Mouse (Mus musculus) frontal cortex, adult (tissue): Measurements from ENCODE around the gene Cmtm2a.
A peak's percentile ranks its signal among the peaks of the same experiment; 100 is the strongest.
"Not testable (repeated sequence)": the region's sequence is repeated elsewhere in the genome, so short reads cannot be mapped to it uniquely, and the experiment has no call there.

ENCODE experiments used
- ATAC-seq: cut with Nextera tagmentation; 2 replicates; pipeline ENCODE4 v1.9.2; 2017; ENCODE audit warnings: mild to moderate bottlenecking, moderate library complexity, mixed read lengths; ENCODE audit not compliant: low TSS enrichment

Cmtm2a gene

DNA sequence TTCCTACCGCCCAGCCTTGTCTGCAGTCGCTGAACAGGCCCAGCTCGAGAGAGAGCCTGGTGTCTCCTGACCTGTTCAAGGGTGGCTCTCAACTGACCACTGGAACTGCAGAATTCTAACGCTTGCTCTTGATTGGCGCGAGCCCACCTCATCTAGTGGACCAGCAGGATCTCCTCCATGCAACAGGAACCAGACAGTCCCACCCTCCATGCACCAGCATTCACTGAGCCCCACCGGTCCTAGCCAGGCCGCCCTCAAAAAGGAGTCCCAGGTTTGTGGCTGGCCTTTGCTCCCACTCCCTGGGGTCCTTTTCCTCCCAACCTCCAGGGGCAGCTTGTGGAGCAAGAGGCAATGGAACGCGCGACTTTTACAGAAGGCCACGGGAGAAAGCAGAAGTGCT is at the start of gene Cmtm2a:
Gene Cmtm2a (minus strand): TSS at position 101 of the 400 bp plus-strand sequence.
- not testable (repeated sequence) for ATAC-seq

DNA sequence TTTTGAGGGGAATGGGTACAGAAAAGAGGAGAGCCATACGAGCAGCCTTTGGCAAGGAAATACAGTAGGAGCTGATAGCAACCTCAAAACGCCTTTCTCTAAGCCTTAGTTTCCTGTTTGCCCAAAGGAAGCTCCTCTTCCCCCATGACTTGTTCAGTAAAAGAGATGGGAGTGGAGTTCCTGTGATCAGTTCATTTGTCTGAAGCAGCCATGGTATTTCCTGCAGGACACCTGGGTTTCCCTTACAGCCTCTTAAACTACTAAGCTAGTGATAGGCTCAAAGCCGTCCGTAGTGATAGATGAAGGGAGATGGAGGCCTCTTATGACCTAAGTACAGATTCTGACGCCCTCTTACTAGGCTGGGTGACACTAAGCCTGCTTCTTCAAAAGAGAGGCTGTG is 49.4 kb upstream of the Cmtm2a start:
- no peak for ATAC-seq

DNA sequence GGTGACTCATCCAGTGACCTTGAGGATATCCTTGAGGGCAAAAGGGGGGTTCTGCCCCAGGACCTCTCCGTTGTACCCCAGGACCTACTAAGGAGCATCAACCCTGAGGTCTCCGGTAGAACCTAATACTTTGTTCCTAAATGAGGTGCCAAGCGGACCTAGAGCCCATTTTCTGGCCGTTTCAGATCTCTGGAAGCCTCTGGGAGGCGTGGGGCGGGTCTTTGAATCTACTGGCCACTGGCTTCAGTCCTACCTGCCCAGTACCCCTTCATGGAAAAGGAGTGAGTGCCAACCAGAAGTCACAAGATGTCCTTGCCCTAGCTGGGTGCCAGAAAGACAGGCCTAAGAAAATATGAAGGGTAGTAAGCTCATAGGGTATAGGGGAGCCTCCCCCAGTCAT is 48.7 kb upstream of the Cmtm2a start:
- ATAC-seq: no peak

DNA sequence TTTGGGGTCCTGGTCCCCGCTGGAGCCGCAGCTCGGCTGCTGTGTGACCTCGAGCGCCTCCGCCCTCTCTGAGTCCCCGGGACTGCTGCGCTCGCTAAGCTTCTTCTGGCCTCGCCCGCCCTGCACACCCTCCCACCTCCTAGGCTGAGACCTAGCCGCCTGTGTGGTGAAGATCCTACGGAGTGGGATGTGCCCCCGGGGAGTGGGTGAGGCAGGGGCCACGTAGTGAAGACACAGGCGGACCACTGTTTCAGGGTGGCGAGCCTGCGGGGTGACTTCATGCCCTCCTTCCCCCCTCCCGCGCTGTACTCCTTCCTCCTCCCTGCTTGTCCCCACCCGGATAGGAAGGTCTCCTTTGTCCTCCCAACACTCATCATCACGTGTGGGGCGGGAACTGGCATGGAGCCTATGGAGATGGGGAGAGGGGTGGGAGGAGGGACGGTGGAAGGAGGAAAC is 48.2 kb upstream of the Cmtm2a start:
- peak; percentile 29; the same call in 1 of the 2 replicates for ATAC-seq

DNA sequence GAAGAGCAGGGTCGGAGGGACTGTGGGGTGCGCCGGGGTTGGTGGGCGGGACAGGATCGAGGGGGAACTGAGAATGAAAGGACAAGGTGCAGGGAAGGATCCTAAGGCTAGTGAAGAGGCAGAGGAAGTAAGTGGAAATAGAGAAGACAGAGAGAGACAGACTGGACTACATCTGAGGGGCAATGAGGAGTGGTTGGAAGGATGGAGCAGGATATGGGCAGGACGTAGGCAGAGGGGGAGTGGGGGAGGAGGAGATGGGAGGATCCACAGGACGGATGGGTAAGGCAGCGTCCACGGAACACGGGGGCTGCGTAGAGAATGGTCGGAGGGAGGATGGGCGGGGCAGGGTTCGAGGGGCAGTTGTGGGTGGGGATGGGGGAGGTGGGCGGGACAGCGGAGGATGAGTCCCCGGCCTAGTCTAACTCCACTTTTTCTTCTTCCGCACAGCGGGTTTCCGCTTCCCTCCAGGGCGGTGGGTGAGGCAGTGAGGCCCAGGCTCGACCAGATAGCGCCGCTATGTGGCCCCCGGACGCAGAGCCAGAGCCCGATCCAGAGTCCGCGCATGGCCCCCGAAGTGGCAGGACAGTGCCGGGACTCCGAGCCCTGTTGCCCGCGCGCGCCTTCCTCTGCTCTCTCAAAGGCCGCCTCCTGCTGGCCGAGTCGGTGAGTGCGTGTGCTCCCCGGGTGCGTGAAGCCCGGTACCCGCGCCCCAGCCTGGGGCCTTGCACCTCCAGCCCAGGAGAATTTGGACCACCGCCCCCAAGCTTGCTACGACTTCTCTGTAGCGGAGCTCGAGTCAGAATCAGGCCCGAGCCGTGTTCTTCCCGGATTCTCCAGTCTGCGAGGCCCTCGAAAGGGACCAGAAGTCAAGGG is 47.5 kb upstream of the Cmtm2a start:
- ATAC-seq: peak; percentile 53

DNA sequence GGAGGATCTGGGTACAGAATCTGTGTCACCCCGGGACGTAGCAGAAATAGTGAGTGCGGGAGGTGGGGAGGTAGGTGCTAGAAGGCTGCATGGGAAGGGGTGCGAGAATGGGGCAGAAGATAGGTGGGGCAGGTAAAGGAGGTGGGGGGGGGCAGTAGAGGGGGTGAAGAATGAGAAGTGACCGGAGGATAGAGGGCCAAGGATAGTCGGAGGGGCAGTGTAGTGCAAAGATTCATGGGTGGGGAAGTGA is 46.9 kb upstream of the Cmtm2a start:
- no peak for ATAC-seq

DNA sequence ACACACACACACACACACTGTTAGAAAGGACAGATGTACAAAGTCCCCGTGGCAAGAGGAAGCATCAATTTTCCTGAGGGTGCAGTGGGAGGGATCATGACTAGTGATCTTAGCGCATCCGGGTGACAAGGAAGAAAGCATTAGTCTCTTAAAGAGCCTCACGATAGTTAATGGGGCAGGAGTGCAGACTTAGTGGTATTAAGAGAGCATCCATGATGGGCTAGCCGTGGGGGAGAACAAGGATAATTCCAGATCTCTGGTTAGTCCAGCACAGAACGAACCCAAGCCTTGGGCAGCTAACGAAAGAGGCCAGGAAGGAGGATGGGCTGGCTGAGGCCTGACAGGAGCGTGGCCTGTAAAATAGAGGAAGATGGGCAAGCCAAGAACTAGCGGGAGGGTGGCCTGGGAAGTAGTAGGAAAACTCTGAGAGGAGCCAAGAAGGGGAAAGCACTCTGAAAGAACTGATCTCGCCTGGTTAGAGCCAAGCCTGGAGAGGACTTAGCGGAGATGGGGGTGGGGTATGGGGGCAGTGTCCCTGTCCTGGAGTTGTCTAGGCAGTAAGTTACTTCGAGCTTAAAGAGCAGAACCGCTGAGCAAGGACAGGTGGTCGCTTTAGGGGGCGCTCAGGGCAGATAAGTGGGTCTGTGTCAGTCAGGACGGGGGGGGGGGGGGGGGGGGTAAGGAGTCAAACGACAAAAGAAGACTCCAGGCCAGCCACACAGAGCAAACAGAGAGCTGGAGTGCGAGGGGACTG is 46.4 kb upstream of the Cmtm2a start, which contains the start of gene Cmtm3:
Gene Cmtm3 (plus strand): TSS at position 182 of the 754 bp plus-strand sequence.
- peak; percentile 5; the same call in 1 of the 2 replicates for ATAC-seq

DNA sequence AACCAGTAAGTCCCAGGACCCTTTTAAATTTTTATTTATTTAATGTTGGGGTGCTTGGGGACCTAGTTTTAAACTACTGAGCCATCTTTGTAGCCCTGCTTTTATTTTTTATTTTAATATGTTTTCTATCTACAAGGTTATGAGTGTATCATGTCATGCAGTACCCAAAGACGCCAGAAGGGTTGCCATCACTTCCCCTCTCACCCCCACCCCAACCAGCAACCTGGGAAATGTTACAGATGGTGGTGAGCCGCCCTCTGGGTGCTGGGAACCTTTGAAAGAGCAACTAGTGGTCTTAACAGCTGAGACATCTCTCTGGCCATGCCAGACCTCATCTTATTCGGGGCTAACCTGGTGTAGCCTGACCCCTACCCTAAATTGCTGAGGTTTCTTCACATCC is 44.9 kb upstream of the Cmtm2a start:
- no peak for ATAC-seq

DNA sequence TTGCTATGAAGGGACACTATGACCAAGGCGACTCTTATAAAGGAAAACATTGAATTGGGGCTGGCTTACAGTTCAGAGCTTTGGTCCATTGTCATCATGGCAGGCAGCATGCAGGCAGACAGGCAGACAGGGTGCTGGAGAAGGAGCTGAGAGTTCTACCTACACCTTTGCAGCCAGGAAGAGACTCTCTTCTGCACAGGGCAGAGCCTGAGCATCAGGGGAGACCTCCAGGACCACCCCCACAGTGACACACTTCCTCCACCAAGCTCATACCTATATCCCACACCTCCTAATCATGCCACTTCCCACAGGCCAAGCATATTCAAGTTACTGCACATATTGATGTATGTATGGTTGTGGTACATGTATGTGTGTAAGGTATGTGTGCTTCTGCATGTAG is 43.8 kb upstream of the Cmtm2a start:
- no peak for ATAC-seq

DNA sequence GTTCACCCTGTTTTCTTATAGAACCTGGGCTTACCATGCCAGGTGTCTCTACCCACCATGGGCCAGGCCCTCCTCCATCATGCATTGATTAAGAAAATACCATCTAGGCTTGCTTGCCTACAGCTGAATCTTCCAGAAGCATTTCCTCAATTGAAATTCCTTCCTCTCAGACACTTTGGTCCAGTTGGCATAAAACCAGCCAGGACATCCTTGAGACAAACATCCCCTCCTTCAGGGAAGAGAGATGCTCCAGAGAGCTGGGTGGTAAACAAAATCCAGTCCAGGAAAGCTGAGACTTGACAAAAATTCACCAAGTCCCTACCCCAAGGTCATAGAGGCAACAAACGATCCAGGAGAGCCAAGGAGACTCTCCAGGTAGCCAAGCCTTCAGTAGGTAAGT is 41.2 kb upstream of the Cmtm2a start:
- no peak for ATAC-seq

DNA sequence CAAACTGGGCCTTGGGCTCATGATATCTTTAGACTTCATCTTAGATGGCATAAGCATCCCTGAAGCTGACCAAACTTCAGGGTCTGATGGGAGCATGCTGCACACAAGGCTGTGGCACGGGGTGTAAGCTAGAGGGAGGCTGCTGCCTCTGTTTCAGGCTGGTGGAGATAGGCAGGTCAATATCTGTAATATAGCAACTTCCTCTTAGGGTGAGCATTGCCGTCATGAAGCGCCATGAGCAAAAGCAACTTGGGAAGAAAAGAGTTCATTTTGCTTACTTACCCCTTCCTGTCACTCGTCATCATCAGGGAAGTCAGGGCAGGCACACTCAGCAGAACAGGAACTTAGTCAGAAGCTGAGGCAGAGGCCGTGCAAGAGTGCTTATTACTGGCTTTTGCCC is 40.8 kb upstream of the Cmtm2a start:
- no peak for ATAC-seq

DNA sequence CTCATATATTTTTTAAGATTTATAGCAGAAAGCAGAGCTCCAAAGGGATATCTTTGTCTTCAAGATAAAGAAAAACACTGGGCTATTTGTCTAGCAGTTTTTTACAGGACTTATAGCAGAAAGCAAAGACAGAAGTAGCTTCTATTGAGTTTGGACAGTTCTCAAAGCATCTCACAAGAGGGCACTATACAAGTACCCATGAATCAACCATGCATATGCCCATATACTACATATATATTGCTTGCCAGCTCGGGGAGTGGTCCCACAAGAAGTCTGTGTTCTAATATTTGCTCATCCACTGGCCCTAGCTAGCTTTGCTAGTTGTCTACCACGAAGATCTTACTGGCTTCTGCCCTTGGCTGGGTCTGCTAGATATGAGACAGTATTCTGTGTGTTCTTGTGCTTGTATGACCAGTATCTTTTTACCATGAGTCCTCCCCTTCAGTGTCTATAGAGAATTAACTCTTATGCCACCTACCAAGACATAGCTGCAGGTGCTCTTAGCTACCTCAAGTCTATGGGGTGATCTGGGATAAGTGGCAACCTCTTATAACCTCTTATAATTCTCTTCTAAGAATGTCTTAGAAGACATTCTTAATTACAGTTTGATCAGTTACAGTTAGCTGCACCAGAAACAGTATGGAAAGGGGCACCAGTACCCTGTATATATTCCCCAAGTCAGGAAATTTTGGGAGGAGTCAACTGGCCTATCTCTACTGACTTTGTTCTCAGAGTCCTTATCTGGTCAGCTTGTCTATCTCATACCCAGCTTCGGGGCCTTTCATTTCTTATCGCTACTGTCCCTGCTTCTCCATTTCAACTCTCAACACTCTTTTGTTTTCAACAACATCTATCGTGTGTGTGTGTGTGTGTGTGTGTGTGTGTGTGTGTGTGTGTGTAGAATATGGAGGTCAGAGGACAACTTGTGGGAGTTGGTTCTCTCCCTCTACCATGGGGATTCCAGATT is 40.0 kb upstream of the Cmtm2a start:
- ATAC-seq: no peak

DNA sequence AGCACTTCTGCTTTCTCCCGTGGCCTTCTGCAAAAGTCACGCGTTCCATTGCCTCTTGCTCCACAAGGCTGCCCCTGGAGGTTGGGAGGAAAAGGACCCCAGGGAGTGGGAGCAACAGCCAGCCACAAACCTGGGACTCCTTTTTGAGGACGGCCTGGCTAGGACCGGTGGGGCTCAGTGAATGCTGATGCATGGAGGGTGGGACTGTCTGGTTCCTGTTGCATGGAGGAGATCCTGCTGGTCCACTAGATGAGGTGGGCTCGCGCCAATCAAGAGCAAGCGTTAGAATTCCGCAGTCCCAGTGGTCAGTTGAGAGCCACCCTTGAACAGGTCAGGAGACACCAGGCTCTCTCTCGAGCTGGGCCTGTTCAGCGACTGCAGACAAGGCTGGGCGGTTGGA is 28.9 kb upstream of the Cmtm2a start, which contains the start of gene Cmtm2b:
Gene Cmtm2b (plus strand): TSS at position 301 of the 400 bp plus-strand sequence.
- not testable (repeated sequence) for ATAC-seq

DNA sequence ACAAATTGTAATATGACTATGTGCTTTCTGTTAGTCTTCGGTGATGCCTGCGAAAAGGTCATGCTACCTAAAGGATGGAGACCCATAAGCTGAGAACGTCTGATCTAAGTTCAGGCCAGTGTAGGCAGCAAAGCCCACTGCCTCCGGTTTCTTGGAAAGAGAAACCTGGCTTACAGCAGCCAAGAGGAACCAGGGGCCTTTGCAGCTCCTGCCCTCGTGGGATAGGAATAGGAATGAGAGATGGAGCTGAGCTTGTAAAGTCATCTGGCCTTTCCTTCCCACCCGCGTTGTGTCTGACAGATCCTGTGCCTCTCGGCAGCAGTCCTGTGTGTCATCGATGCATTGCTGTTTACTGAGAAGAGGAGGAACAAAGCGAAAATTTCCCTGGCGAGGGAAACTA is 28.3 kb upstream of the Cmtm2a start, which contains the start of gene Gm11020:
Gene Gm11020 (plus strand): TSS at position 301 of the 400 bp plus-strand sequence.
- not testable (repeated sequence) for ATAC-seq

DNA sequence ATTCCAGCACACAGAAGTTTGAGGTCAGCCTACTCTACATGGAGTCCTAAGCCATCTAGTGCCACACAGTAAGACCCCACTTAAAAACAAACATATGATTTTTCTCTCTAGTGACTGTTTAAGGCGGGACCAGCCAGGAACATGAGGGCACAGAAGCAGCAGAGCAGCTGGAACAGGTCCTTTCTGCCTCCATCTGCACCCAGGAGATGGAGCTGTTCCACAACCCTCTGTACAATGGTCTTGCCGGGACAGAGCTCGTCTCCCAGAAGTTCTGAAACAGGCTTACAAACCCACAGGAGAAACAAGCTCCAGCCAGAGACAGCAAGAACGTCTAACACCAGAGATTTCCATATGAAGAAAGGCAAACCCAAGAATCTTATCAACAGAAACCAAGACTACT is 20.3 kb upstream of the Cmtm2a start:
- ATAC-seq: no peak

DNA sequence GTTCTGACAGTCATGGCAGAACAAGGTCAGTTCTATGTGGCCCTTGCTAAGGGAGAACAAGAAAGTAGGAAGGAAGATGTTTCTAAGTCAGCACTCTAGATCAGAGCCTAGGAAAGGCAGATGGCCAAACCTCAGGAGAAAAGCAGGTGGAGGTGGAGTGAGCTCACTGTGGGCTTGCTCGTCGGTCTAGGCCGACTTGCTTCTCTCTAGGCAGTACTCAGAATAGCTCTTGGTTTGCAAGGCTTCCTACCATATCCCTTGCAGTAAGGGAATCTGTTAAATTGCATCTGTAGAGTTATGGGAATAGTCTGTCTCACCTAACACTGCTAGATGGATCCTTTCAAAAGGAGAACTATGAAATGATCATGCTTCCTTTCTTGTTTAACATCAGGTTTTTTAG is 19.0 kb upstream of the Cmtm2a start:
- ATAC-seq: peak; percentile 81

DNA sequence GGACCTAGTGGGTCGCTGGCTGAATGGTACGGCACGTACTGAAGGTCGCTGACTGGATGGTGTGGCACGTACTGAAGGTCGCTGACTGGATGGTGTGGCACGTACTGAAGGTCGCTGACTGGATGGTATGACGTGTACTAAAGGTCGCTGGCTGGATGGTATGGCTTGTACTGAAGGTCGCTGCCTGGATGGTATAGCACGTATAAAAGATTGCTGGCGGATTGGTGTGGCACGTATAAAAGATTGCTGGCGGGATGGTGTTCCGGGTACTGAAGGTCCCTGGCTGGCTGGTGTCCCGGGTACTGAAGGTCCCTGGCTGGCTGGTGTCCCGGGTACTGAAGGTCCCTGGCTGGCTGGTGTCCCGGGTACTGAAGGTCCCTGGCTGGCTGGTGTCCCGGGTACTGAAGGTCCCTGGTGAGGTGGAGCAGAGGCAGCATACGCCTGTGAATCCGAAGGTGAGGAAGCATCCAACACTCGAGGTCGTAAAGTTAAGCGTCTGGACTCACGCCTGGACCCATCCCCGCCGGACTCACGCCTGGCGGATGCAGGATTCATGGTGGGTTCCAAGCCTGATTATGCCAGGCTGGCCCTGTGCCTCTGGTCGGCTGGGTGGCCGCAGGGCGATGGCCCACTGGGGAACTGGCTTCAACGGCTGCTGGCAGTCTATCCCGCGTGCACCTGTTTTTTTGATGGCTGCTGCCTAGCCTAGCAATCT is 16.6 kb upstream of the Cmtm2a start, which contains the start of the genes Gm45711 and Cmtm1:
Gene Gm45711 (minus strand): TSS at position 641 of the 715 bp plus-strand sequence.
Gene Cmtm1 (minus strand): TSS at position 705 of the 715 bp plus-strand sequence.
- ATAC-seq: not testable (repeated sequence)

DNA sequence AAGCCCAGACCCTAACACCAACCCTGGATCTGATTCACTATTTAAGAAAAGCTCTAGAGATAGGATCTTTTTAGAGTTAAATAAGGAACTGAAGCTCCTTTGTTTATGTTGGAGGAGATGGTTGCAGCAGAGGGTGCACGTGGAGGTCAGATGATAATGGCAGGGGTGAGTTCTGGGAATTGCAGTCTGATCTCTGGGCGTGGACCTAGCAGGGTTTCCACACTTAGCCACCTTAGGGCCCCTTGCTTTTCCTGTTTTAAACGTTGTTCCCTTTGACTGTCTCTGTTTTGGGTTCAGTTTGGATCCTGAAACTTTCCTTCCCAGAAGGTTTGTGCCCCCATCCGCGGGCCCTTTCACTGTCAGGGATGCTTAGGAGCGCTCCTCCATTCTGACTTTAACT is 15.4 kb upstream of the Cmtm2a start:
- ATAC-seq: not testable (repeated sequence)

DNA sequence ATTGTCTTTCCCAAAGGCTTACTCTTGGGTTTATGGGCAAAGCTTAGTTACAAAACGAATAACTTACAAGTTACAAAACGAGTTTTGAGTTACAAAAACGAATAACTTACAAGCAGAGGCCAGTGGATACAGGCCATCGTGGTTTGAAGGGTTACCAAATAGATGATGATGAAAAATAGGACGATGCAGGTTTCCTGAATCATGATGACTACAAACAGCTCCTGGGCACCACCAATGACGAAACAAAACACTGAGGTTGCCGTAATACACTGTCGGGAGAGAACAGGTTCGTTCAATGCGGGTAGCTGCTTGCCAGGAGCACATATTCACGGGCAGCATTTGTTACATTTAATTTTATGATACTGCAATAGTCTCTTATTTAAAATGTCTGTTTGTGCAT is 12.0 kb upstream of the Cmtm2a start:
- no peak for ATAC-seq

DNA sequence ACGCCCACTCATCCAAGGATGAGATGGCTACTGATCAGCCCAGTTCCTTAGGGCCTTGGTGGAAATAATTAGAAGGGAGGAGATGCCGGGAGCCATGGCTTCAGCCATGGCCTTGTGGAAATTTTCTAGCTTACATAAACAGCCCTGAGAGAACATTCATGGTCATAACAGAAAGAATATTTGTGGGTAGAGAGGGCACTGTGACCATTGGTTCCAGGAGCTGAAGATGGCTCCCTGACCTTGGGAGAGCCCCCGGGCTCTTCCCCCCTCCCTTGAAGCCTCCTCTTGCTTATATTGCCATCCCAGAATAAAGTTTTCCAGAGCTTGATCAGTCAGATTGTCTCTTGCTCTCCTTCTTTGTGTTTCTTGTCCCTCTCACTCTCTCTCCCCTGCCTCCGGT is 9.6 kb upstream of the Cmtm2a start:
- not testable (repeated sequence) for ATAC-seq

DNA sequence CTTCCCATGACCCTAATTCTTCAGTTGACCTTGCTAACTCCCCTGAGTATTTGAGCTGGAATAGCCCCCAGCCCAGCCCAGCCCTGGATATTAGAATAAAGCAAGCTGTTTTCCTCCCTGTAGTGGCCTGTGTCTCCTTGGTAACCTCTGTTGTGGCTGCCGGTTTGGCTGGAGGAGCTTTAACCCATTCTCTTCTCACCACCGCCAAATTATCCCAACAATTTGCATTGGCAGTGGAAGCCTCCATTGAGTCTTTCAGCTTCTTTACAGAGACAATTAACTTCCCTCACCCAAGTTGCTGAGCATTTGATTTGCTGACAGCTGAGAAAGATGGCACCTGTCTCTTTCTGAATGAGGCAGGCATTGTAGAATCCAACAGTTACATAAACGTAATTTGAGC is 8.6 kb upstream of the Cmtm2a start:
- ATAC-seq: not testable (repeated sequence)
